In the genomic region with DNA sequence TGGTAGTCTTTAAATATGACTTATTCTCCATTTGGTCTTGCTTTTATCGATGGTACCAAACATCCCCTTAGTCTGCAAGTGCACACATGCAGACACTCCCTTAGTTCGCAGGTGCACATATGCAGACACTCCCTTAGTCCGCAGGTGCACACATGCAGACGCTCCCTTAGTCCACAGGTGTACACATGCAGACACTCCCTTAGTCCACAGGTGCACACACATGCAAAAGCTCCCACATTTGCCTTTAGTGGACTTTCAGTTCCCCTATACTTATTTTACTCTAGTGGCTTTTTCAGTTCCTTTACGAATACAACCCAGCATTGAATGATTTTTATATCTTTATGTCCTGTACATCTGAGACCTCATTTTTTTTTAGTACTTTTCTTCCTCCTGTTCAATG, we compare ENCODE assay signal across 15 mouse cellular contexts.
"Had no signal": no experiment of that assay in that cellular context is flagged by ENCODE, and none has a peak within 500 bp of the region (broad histone marks: within the 10 kb centered on the region; RNA-seq: fewer than 3 reads in every experiment).

No protein-coding gene starts in this region.

- H3K9me3 ChIP-seq: kidney, embryonic 15.5 days; limb, embryonic 12.5 days; midbrain, embryonic 12.5 days had no signal

- H3K27me3 ChIP-seq: kidney, embryonic 15.5 days; limb, embryonic 12.5 days; midbrain, embryonic 12.5 days had no signal

- DNase-seq: kidney, adult 2 months; kidney, postnatal 14 days; liver; lung, embryonic 14.5 days; lung, postnatal 10 days; right cerebral cortex, adult 18-20 months; thymus, postnatal 36 days had no signal

- H3K4me1 ChIP-seq: kidney, embryonic 15.5 days; limb, embryonic 12.5 days; midbrain, embryonic 12.5 days had no signal

- ATAC-seq: intestine, embryonic 16.5 days; midbrain, embryonic 16.5 days had no signal

- H3K4me3 ChIP-seq: kidney, embryonic 15.5 days; left cerebral cortex, adult 2 months; limb, embryonic 12.5 days; midbrain, embryonic 12.5 days had no signal

- H3K27ac ChIP-seq: kidney, embryonic 15.5 days; left cerebral cortex, adult 2 months; limb, embryonic 12.5 days; liver, embryonic 14.5 days; macrophage; midbrain, embryonic 12.5 days had no signal

- H3K36me3 ChIP-seq: kidney, embryonic 15.5 days; limb, embryonic 12.5 days; midbrain, embryonic 12.5 days had no signal
